Mouse (Mus musculus) CD4-positive helper T cell, adult 2 months (primary cell): ENCODE measurements around the gene Rhox7b.
"Not testable (repeated sequence)": the region's sequence is repeated elsewhere in the genome, so short reads cannot be mapped to it uniquely, and the experiment has no call there.

Experiments used
- DNase-seq: peaks from one replicate; pipeline ENCODE4 v3.0.0-alpha.2; 2012; ENCODE audit warnings: low read depth, missing footprints, low spot score

Gene Rhox7b

GRCm38 (mm10) chrX:37897132-37897531 is at the start of gene Rhox7b:
Gene Rhox7b (minus strand): TSS chrX:37897232.
- DNase-seq, result not testable (repeated sequence)

- no peak for DNase-seq
These were observed 19.3 kb upstream of the Rhox7b start for GRCm38 (mm10) chrX:37916311-37916710.

- no peak for DNase-seq
These were observed 11.5 kb upstream of the Rhox7b start for GRCm38 (mm10) chrX:37908581-37908980.

- DNase-seq, result no peak
These were observed 6.7 kb upstream of the Rhox7b start for GRCm38 (mm10) chrX:37903727-37904126.

- DNase-seq, result not testable (repeated sequence)
These were observed 4.6 kb upstream of the Rhox7b start, which contains the start of gene Rhox9 for GRCm38 (mm10) chrX:37901670-37902069. Gene Rhox9 (minus strand): TSS chrX:37901770.

- DNase-seq, result no peak
These were observed 18.2 kb downstream of the Rhox7b start, which contains the start of gene Rhox8 for GRCm38 (mm10) chrX:37878844-37879243. Gene Rhox8 (minus strand): TSS chrX:37878944.

- no peak for DNase-seq
These were observed 25.4 kb downstream of the Rhox7b start for GRCm38 (mm10) chrX:37871641-37872040.
